Mouse (Mus musculus) hindbrain, embryonic 11.5 days (tissue): ENCODE data around the gene Carmil1. TPM values are rescaled to one million over a fixed set of nuclear protein-coding genes. Genes with fewer than 3 reads are reported as not detected.
A peak's percentile ranks its signal among the peaks of the same experiment; 100 is the strongest.

Experiments used
- ATAC-seq: fragments of 200-750 bp; cut with Nextera tagmentation; 2 replicates; pipeline ENCODE4 v1.8.0; 2017; ENCODE audit warnings: mild to moderate bottlenecking, moderate TSS enrichment, moderate library complexity; ENCODE audit not compliant: low FRiP score
- DNase-seq: peaks from one replicate; pipeline ENCODE4 v3.0.0-alpha.2; 2015; ENCODE audit warnings: low spot score
- H3K27ac ChIP-seq: fragments of 300-500 bp; sonication (generic); 2 replicates; pipeline ENCODE4 v1.5.1; 2014; ENCODE audit warnings: mild to moderate bottlenecking, low read depth, low read length
- H3K27me3 ChIP-seq: fragments of 300-500 bp; sonication (generic); 2 replicates; pipeline ENCODE4 v1.6.1; 2014; ENCODE audit warnings: mild to moderate bottlenecking, low read length, moderate library complexity, mixed read lengths; ENCODE audit not compliant: control insufficient read depth, insufficient read depth
- H3K36me3 ChIP-seq: fragments of 300-500 bp; sonication (generic); 2 replicates; pipeline ENCODE4 v1.6.1; 2014; ENCODE audit warnings: mild to moderate bottlenecking, low read length, moderate library complexity, mixed read lengths; ENCODE audit not compliant: control insufficient read depth, insufficient read depth
- H3K4me1 ChIP-seq: fragments of 300-500 bp; sonication (generic); replicated peaks from 2 replicates; pipeline ENCODE4 v1.6.1; 2014; ENCODE audit warnings: low read length, mixed read lengths; ENCODE audit not compliant: control insufficient read depth, insufficient read depth
- H3K4me2 ChIP-seq: fragments of 300-500 bp; sonication (generic); replicated peaks from 2 replicates; pipeline ENCODE4 v1.6.1; 2014; ENCODE audit warnings: mild to moderate bottlenecking, low read depth, low read length
- H3K4me3 ChIP-seq: fragments of 300-500 bp; sonication (generic); 2 replicates; pipeline ENCODE4 v1.5.1; 2014; ENCODE audit warnings: low read depth, low read length
- H3K9ac ChIP-seq: fragments of 300-500 bp; sonication (generic); 2 replicates; pipeline ENCODE4 v1.6.1; 2014; ENCODE audit warnings: low read depth, low read length
- H3K9me3 ChIP-seq: fragments of 300-500 bp; sonication (generic); 2 replicates; pipeline ENCODE4 v1.6.1; 2016; ENCODE audit warnings: low read length; ENCODE audit not compliant: control insufficient read depth
- WGBS: fragments of 180-500 bp; shearing (Covaris S2); extraction: QIAGEN DNeasy Blood & Tissue Kit; methylation state at CpG from one replicate; pipeline ENCODE4 v1.1.7; 2014; 5-methylcytosine and 5-hydroxymethylcytosine counted together
- polyA plus RNA-seq: library from polyadenylated mRNA; unstranded; fragments of >200 nt; fragmentation: Nextera tagmentation; extraction: Ambion mirVana; gene quantifications from 2 replicates; pipeline ENCODE4 v1.2.1, GENCODE M21; 2014

Gene Carmil1
- polyA plus RNA-seq, 1 experiment from 2014 or later, result 18.3 TPM

GRCm38 (mm10) chr13:24001081-24001480 is 279.5 kb downstream of the Carmil1 start:
- Histone ChIP-seq H3K27ac (no peak overlapping the region), H3K27me3 (no peaks in the 10 kb centered on the region), H3K4me3 (no peak overlapping the region), H3K4me2 (no peak overlapping the region), H3K9me3 (no peaks in the 10 kb centered on the region), H3K4me1 (no peaks in the 10 kb centered on the region), H3K9ac (no peak overlapping the region), H3K36me3 (no peaks in the 10 kb centered on the region)
- DNase-seq (no peak), ATAC-seq (no peak)
- WGBS, result 82% methylated on average over 2 of the region's 2 CpGs

- H3K4me2 ChIP-seq, result no peak overlapping the region
- no peaks in the 10 kb centered on the region for H3K36me3 ChIP-seq
- DNase-seq (no peak), ATAC-seq (no peak)
- H3K9me3 ChIP-seq, result no peaks in the 10 kb centered on the region
- H3K4me1 ChIP-seq, result no peaks in the 10 kb centered on the region
- 86% methylated on average over 2 of the region's 2 CpGs for WGBS
- 0 out of 2 replicates have a peak, but pooled peaks cover 2% of the 10 kb centered on the region for H3K27me3 ChIP-seq
- H3K9ac ChIP-seq, result no peak overlapping the region
- H3K4me3 ChIP-seq, result no peak overlapping the region
- no peak overlapping the region for H3K27ac ChIP-seq
Measured at GRCm38 (mm10) chr13:23998826-23999225, 281.8 kb downstream of the Carmil1 start.

GRCm38 (mm10) chr13:23994756-23995155 is 285.8 kb downstream of the Carmil1 start:
- 77% methylated on average over 3 of the region's 3 CpGs for WGBS
- peaks cover 2% of the 10 kb centered on the region; the same call in 1 of the 2 replicates for H3K4me1 ChIP-seq
- H3K9ac ChIP-seq, result no peak overlapping the region
- no peak for DNase-seq
- no peak for ATAC-seq
- H3K27ac ChIP-seq, result no peak overlapping the region
- no peak overlapping the region for H3K4me2 ChIP-seq
- H3K36me3 ChIP-seq, result no peaks in the 10 kb centered on the region
- no peak overlapping the region for H3K4me3 ChIP-seq
- H3K27me3 ChIP-seq, result peaks cover 4% of the 10 kb centered on the region; the same call in 1 of the 2 replicates
- H3K9me3 ChIP-seq, result no peaks in the 10 kb centered on the region

- peaks cover 2% of the 10 kb centered on the region; the same call in 1 of the 2 replicates for H3K4me1 ChIP-seq
- WGBS, result 20% methylated on average over 9 of the region's 9 CpGs
- no peak overlapping the region for H3K4me2 ChIP-seq
- H3K9me3 ChIP-seq, result no peaks in the 10 kb centered on the region
- H3K27me3 ChIP-seq, result peaks cover 4% of the 10 kb centered on the region; the same call in 1 of the 2 replicates
- H3K9ac ChIP-seq, result no peak overlapping the region
- no peaks in the 10 kb centered on the region for H3K36me3 ChIP-seq
- ATAC-seq (no peak), DNase-seq (no peak)
- H3K27ac ChIP-seq, result no peak overlapping the region
- no peak overlapping the region for H3K4me3 ChIP-seq
Measured at GRCm38 (mm10) chr13:23994024-23994423, 286.6 kb downstream of the Carmil1 start.

GRCm38 (mm10) chr13:23990928-23991327 is 289.7 kb downstream of the Carmil1 start, which contains the start of gene Scgn:
TSS of gene Scgn (minus strand) at chr13:23991214.
- under 1% methylated on average over 20 of the region's 20 CpGs for WGBS

GRCm38 (mm10) chr13:23990451-23990850 is 290.1 kb downstream of the Carmil1 start:
- Histone ChIP-seq H3K27ac (no peak overlapping the region), H3K36me3 (no peaks in the 10 kb centered on the region), H3K27me3 (peaks cover 4% of the 10 kb centered on the region; the same call in 1 of the 2 replicates), H3K4me2 (peak overlapping the region; percentile 49; the same call in 1 of the 2 replicates), H3K4me3 (no peak overlapping the region; the same call in 1 of the 2 replicates), H3K4me1 (peaks cover 2% of the 10 kb centered on the region; the same call in 1 of the 2 replicates), H3K9ac (no peak overlapping the region), H3K9me3 (no peaks in the 10 kb centered on the region)
- ATAC-seq, result no peak
- 40% methylated on average over 5 of the region's 5 CpGs for WGBS
- DNase-seq, result no peak

More at GRCm38 (mm10) chr13:23990928-23991327, 289.7 kb downstream of the Carmil1 start, which contains the start of gene Scgn:
- H3K4me2 ChIP-seq, result peak within 1 kb of the TSS; percentile 49
- H3K4me3 ChIP-seq, result peak within 1 kb of the TSS; percentile 23
- peaks cover 2% of the 10 kb centered on the region; the same call in 1 of the 2 replicates for H3K4me1 ChIP-seq
- DNase-seq (peak; percentile 79), ATAC-seq (no peak)
- no peaks in the 10 kb centered on the region for H3K36me3 ChIP-seq
- no peak within 1 kb of the TSS for H3K27ac ChIP-seq
- H3K9me3 ChIP-seq, result no peaks in the 10 kb centered on the region
- H3K27me3 ChIP-seq, result peaks cover 4% of the 10 kb centered on the region; the same call in 1 of the 2 replicates
- no peak within 1 kb of the TSS for H3K9ac ChIP-seq

GRCm38 (mm10) chr13:23985130-23985529 is 295.5 kb downstream of the Carmil1 start:
- H3K27ac ChIP-seq, result no peak overlapping the region
- H3K9me3 ChIP-seq, result no peaks in the 10 kb centered on the region
- no peak overlapping the region for H3K9ac ChIP-seq
- H3K36me3 ChIP-seq, result no peaks in the 10 kb centered on the region
- WGBS, result 48% methylated on average over 3 of the region's 3 CpGs
- no peaks in the 10 kb centered on the region for H3K4me1 ChIP-seq
- H3K4me3 ChIP-seq, result no peak overlapping the region
- H3K4me2 ChIP-seq, result no peak overlapping the region
- no peak for DNase-seq
- H3K27me3 ChIP-seq, result no peaks in the 10 kb centered on the region
- no peak for ATAC-seq

GRCm38 (mm10) chr13:23972271-23972670 is 308.3 kb downstream of the Carmil1 start:
- no peaks in the 10 kb centered on the region for H3K36me3 ChIP-seq
- H3K4me2 ChIP-seq, result no peak overlapping the region
- no peak for ATAC-seq
- H3K9ac ChIP-seq, result no peak overlapping the region
- H3K4me1 ChIP-seq, result no peaks in the 10 kb centered on the region
- no peak overlapping the region for H3K27ac ChIP-seq
- DNase-seq, result no peak
- WGBS, result 71% methylated on average over 5 of the region's 5 CpGs
- no peak overlapping the region for H3K4me3 ChIP-seq
- H3K9me3 ChIP-seq, result no peaks in the 10 kb centered on the region
- H3K27me3 ChIP-seq, result no peaks in the 10 kb centered on the region

GRCm38 (mm10) chr13:23971870-23972269 is 308.7 kb downstream of the Carmil1 start:
- Histone ChIP-seq H3K4me3 (no peak overlapping the region), H3K4me2 (no peak overlapping the region), H3K27ac (no peak overlapping the region), H3K36me3 (no peaks in the 10 kb centered on the region), H3K4me1 (no peaks in the 10 kb centered on the region), H3K9ac (no peak overlapping the region), H3K27me3 (no peaks in the 10 kb centered on the region), H3K9me3 (no peaks in the 10 kb centered on the region)
- DNase-seq (no peak), ATAC-seq (no peak)
- 73% methylated on average over 2 of the region's 2 CpGs for WGBS
